Mouse (Mus musculus): ENCODE results near the gene Ripply3. TPM values are rescaled to one million over a fixed set of nuclear protein-coding genes. Genes with fewer than 3 reads are reported as not detected.

Ripply3 gene
- polyA plus RNA-seq, 1 experiment from 2014 or later = 0.99 TPM

DNA sequence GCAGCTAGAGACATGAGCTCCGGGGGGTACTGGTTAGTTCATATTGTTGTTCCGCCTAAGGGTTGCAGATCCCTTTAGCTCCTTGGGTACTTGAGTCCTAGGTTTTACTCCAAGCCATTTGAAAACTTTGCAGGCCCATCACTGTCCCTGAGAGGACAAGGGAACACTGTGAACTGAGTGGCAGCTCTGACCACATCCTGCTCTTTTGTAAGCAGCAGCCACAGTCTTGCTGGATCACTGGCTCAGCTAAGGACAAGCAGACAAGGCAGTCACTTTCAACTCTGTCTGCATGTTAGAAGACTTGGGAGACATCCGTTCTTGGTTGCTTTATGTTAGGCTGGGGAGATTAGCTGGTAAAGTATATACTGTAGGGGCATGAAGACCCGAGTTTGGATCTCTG, 35.6 kb downstream of the Ripply3 start:
- peaks cover 5% of the 10 kb centered on the region for H3K36me3 ChIP-seq (ENCODE audit: control insufficient read depth, insufficient read depth)
- 90% methylated on average over 4 of the region's 4 CpGs for WGBS

DNA sequence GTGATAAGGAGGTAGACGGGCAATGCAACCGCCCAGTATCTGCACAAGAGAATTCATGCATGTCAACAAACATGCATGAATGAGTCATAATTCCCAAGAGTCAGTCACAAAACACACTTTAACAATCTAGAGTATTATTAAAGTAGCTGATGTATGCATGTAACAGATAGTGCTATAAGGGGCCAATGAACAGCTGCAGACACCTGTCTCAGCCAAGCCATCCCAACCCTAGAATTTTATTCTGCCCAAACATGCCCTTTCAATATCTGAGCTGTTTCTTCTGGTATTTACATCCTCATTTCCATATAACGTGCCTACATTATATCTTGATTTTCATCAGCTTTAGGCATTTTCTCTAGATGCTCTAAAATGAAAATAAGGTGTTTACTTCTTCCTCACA, 37.2 kb downstream of the Ripply3 start:
- no peak overlapping the region for H3K4me3 ChIP-seq (replicated peaks; ENCODE audit: low read length)
- H3K27me3 ChIP-seq (replicated peaks; ENCODE audit: control insufficient read depth, insufficient read depth, low read length) = no peaks in the 10 kb centered on the region
- H3K27ac ChIP-seq (ENCODE audit: low read length) = no peak overlapping the region
- peaks cover 16% of the 10 kb centered on the region for H3K4me1 ChIP-seq (replicated peaks; ENCODE audit: control insufficient read depth, insufficient read depth, low read length)
- 91% methylated on average over 3 of the region's 3 CpGs for WGBS
- no peak overlapping the region for H3K4me2 ChIP-seq (ENCODE audit: low read length)
- peaks cover 5% of the 10 kb centered on the region for H3K36me3 ChIP-seq (ENCODE audit: control insufficient read depth, insufficient read depth)
- no peaks in the 10 kb centered on the region for H3K9me3 ChIP-seq (ENCODE audit: control insufficient read depth, low read length)
- no peak overlapping the region for H3K9ac ChIP-seq (replicated peaks; ENCODE audit: low read depth, low read length)
- ATAC-seq = no peak

More for the DNA sequence above, 35.6 kb downstream of the Ripply3 start:
- Histone ChIP-seq H3K27ac (ENCODE audit: low read length) (no peak overlapping the region), H3K9ac (replicated peaks; ENCODE audit: low read depth, low read length) (no peak overlapping the region), H3K9me3 (ENCODE audit: control insufficient read depth, low read length) (no peaks in the 10 kb centered on the region), H3K4me3 (replicated peaks; ENCODE audit: low read length) (no peak overlapping the region), H3K4me1 (replicated peaks; ENCODE audit: control insufficient read depth, insufficient read depth, low read length) (peaks cover 8% of the 10 kb centered on the region), H3K27me3 (replicated peaks; ENCODE audit: control insufficient read depth, insufficient read depth, low read length) (no peaks in the 10 kb centered on the region), H3K4me2 (ENCODE audit: low read length) (no peak overlapping the region)
- no peak for ATAC-seq

DNA sequence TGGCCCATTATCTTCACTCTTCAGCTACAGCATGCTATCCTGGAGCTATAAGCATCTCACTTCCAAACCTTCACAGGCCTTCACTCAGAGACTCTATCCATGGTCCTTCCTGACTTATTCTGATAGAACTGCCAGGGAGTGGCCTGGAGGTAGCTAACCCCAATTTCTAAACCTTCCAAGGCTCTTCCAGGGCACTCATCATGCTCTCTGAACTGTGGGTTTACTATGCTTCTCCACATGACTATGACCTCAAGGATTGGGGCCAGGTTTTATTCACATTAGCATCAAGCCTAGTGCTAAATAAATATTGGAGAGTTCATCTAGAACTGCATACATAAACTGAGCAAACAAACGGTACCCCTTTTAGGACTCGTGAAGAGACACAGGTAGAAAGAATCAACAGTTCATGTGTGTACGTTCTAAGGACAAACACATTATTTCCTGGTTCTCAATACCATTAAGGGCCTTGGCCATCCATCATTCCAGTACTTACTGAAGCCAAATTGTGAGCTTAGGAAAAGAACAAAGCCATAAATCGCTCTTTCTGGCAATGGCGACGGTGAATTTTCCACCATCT, 41.5 kb downstream of the Ripply3 start:
- WGBS = 6% methylated on average over 6 of the region's 6 CpGs
- peak overlapping the region; percentile 96 for H3K9ac ChIP-seq (replicated peaks; ENCODE audit: low read depth, low read length)
- H3K4me3 ChIP-seq (replicated peaks; ENCODE audit: low read length) = peak overlapping the region; percentile 94
- no peaks in the 10 kb centered on the region for H3K9me3 ChIP-seq (ENCODE audit: control insufficient read depth, low read length)
- H3K27ac ChIP-seq (ENCODE audit: low read length) = peak overlapping the region; percentile 100
- H3K36me3 ChIP-seq (ENCODE audit: control insufficient read depth, insufficient read depth) = peaks cover 3% of the 10 kb centered on the region; the same call in 1 of the 2 replicates
- ATAC-seq = no peak
- peak overlapping the region; percentile 88 for H3K4me2 ChIP-seq (ENCODE audit: low read length)
- H3K27me3 ChIP-seq (replicated peaks; ENCODE audit: control insufficient read depth, insufficient read depth, low read length) = no peaks in the 10 kb centered on the region
- peaks cover 24% of the 10 kb centered on the region for H3K4me1 ChIP-seq (replicated peaks; ENCODE audit: control insufficient read depth, insufficient read depth, low read length)

DNA sequence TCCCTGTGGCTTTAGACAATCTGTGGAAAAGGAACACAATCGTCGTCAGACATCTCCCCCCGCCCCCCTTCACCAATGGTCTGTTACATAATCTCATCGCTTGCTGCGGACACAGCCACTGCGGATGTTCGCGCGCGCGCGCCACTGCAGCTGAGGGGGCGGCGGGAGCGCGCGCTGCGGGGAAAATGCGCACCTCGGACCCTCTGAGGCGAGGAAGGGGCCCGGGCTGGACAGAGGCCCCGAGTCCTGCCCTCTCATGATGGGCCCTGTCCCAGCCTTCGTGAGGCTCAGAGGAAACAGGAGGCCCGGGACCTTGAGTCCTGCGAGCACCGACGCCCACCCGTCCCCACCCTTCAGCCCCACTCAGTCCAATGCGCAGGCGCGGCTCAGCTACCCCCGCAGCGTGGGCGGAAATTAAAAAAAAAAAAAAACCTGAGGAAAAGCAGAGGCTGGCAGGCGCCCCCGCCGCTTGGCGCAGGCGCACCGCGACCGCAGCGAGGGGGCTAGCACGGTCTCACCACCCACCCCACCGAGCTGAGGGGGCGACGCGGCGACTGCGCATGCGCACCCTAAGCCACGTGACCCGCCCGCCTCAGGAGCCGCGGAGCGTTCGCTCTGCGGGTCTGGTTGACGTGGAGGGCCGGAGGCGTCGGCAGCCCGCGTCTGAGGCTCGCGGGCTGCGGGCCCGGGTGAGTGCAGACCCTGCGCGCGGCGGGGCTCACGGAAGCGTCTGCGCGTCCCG, 42.1 kb downstream of the Ripply3 start, which contains the start of gene Ttc3:
TSS of gene Ttc3 (plus strand) at position 446 of the 742 bp plus-strand sequence.
- Histone ChIP-seq H3K36me3 (ENCODE audit: control insufficient read depth, insufficient read depth) (no peaks in the 10 kb centered on the region), H3K27ac (ENCODE audit: low read length) (peak within 1 kb of the TSS; percentile 100), H3K4me3 (replicated peaks; ENCODE audit: low read length) (peak within 1 kb of the TSS; percentile 94), H3K4me1 (replicated peaks; ENCODE audit: control insufficient read depth, insufficient read depth, low read length) (peaks cover 28% of the 10 kb centered on the region), H3K9ac (replicated peaks; ENCODE audit: low read depth, low read length) (peak within 1 kb of the TSS; percentile 99), H3K27me3 (replicated peaks; ENCODE audit: control insufficient read depth, insufficient read depth, low read length) (no peaks in the 10 kb centered on the region), H3K9me3 (ENCODE audit: control insufficient read depth, low read length) (no peaks in the 10 kb centered on the region), H3K4me2 (ENCODE audit: low read length) (peak within 1 kb of the TSS; percentile 88)
- WGBS = under 1% methylated on average over 67 of the region's 79 CpGs
- peak; percentile 70 for ATAC-seq

DNA sequence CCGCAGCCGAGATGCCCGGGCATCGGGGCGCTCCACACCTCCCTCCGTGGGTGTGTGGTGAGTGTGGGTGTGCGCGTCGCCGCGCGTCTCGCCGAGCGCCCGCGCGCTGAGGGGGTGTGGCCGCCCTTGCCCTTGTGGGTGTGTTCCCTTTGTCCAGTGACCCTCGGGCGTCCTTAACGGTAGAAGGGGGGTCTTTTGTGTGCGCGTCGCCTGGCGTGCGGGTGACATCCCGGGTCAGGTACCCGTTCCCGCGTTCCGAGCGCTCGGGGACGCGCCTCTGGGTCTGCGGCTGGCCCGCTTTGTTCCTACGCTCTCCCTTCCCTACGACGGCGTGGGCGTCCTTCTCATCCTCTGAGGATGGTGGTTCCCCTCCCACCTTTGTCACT, 42.7 kb downstream of the Ripply3 start:
- ATAC-seq = peak; percentile 61
- Histone ChIP-seq H3K27me3 (replicated peaks; ENCODE audit: control insufficient read depth, insufficient read depth, low read length) (no peaks in the 10 kb centered on the region), H3K4me3 (replicated peaks; ENCODE audit: low read length) (peak overlapping the region; percentile 94), H3K4me2 (ENCODE audit: low read length) (peak overlapping the region; percentile 69), H3K27ac (ENCODE audit: low read length) (peak overlapping the region; percentile 100), H3K4me1 (replicated peaks; ENCODE audit: control insufficient read depth, insufficient read depth, low read length) (peaks cover 29% of the 10 kb centered on the region), H3K9ac (replicated peaks; ENCODE audit: low read depth, low read length) (peak overlapping the region; percentile 99), H3K36me3 (ENCODE audit: control insufficient read depth, insufficient read depth) (no peaks in the 10 kb centered on the region), H3K9me3 (ENCODE audit: control insufficient read depth, low read length) (no peaks in the 10 kb centered on the region)
- WGBS = 0% methylated on average over 36 of the region's 43 CpGs

DNA sequence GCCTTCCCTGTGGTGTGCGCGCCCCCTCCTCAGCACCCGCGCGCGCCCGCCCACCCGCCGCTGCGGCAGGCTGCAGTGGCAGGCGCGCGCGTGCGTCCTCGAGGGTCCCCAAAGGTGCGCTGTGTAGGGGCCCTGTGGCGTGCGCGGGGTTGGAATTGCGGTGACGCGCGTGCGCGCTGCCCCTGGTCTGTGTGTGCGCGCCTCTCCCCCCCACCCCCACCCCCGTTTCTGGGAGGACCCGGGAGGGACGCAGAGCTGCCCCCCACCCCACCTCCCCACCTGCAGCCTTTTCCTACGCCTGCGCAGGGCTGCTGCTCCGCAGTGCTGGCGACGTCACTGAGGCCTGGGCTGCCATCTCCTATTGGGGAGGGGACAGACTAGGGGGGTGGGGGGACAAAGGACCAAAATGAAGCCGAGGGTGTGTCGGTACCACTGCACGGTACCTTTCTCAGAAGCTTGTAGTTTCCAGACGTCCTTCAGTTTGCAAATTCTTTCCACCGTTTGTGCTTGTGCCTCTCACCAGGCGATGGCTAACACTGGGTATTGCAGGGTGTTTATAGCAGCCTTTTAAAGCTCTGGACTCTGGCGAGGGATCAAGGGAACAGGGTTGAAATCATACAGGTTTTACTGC, 43.2 kb downstream of the Ripply3 start, which contains the start of gene Pigp:
TSS of gene Pigp (minus strand) at position 542 of the 631 bp plus-strand sequence.
- peak within 1 kb of the TSS; percentile 69 for H3K4me2 ChIP-seq (ENCODE audit: low read length)
- H3K27ac ChIP-seq (ENCODE audit: low read length) = peak within 1 kb of the TSS; percentile 100
- 0% methylated on average over 32 of the region's 43 CpGs for WGBS
- H3K4me3 ChIP-seq (replicated peaks; ENCODE audit: low read length) = peak within 1 kb of the TSS; percentile 94
- H3K9me3 ChIP-seq (ENCODE audit: control insufficient read depth, low read length) = no peaks in the 10 kb centered on the region
- peaks cover 30% of the 10 kb centered on the region for H3K4me1 ChIP-seq (replicated peaks; ENCODE audit: control insufficient read depth, insufficient read depth, low read length)
- H3K36me3 ChIP-seq (ENCODE audit: control insufficient read depth, insufficient read depth) = no peaks in the 10 kb centered on the region
- peak; percentile 88 for ATAC-seq
- H3K9ac ChIP-seq (replicated peaks; ENCODE audit: low read depth, low read length) = peak within 1 kb of the TSS; percentile 99
- no peaks in the 10 kb centered on the region for H3K27me3 ChIP-seq (replicated peaks; ENCODE audit: control insufficient read depth, insufficient read depth, low read length)

DNA sequence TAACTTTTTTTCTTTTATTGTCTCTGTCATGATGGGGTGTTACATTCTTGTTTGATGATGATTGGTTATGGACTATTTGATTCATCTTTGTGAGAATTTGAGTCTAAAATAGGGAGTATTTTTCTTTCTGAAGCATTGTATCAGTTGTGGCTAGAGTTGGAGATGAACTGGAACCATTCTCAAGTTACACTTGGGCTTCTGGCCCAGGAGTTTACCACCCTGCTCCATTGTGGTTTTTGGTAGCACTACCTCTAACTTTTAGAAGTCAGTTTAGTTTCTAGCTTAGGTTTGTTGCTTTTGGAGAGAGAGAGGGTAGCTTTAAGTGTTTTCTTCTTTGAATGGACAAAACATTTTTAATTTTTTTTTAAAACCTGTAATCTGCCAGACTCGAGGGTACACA, 51.2 kb downstream of the Ripply3 start:
- Histone ChIP-seq H3K4me3 (replicated peaks; ENCODE audit: low read length) (no peak overlapping the region), H3K4me1 (replicated peaks; ENCODE audit: control insufficient read depth, insufficient read depth, low read length) (peaks cover 14% of the 10 kb centered on the region), H3K9ac (replicated peaks; ENCODE audit: low read depth, low read length) (no peak overlapping the region), H3K4me2 (ENCODE audit: low read length) (no peak overlapping the region), H3K36me3 (ENCODE audit: control insufficient read depth, insufficient read depth) (no peaks in the 10 kb centered on the region), H3K27ac (ENCODE audit: low read length) (no peak overlapping the region), H3K9me3 (ENCODE audit: control insufficient read depth, low read length) (no peaks in the 10 kb centered on the region), H3K27me3 (replicated peaks; ENCODE audit: control insufficient read depth, insufficient read depth, low read length) (no peaks in the 10 kb centered on the region)
- ATAC-seq = no peak
- WGBS = 87% methylated on average over 1 of the region's 1 CpGs

DNA sequence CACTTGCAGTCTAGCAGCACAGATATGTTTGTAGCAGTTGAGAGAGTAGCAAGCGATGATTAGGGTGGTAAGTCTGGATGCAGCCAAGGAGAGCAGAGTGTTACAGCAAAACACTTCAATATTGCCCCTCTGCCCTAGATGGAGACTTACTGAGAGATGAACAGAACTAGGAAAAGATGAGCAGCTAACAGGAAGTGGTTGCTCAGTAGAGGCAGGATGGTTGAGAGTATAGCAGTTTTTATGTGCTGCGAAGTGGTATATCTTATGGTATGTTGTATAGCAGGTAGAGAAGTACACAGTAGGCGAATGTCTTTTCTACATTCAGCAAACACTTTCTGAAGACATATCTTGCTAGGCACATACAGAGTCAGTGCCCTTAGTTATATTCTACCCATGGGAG, 55.1 kb downstream of the Ripply3 start:
- Histone ChIP-seq H3K4me1 (replicated peaks; ENCODE audit: control insufficient read depth, insufficient read depth, low read length) (peaks cover 9% of the 10 kb centered on the region; the same call in 1 of the 2 replicates), H3K9me3 (ENCODE audit: control insufficient read depth, low read length) (no peaks in the 10 kb centered on the region), H3K4me3 (replicated peaks; ENCODE audit: low read length) (no peak overlapping the region), H3K27ac (ENCODE audit: low read length) (no peak overlapping the region), H3K9ac (replicated peaks; ENCODE audit: low read depth, low read length) (no peak overlapping the region), H3K27me3 (replicated peaks; ENCODE audit: control insufficient read depth, insufficient read depth, low read length) (no peaks in the 10 kb centered on the region), H3K36me3 (ENCODE audit: control insufficient read depth, insufficient read depth) (no peaks in the 10 kb centered on the region), H3K4me2 (ENCODE audit: low read length) (no peak overlapping the region)
- no peak for ATAC-seq
- 95% methylated on average over 3 of the region's 3 CpGs for WGBS
